Mouse (Mus musculus): ENCODE results near the gene Slc13a2.

Slc13a2 gene

DNA sequence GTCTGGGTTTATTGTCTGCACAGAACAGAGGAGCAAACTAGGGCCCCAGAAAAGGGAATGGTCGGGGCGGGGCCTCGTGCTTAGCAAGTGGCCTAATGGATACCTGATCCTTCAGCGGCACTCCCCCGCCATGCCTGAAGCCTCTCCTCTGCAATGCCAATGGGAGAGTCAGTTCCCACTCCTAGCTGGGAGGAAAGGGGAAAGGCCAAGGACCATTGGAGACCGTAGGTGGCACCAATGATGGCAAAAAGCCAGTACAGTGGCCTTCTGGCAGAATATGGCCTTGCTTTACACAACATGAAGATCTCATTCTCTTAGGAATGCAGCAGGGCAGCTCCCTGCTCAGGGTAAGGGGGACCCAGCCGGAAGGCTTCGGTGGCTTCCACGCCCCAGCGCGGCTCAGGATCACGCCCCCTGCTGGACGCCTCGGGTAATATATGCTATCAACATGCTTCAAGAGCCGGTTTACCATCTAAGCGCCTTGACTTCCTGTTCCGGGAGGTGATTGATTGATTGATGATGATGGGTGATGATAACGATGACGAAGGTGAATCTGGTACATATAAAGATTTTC, 13.8 kb upstream of the Slc13a2 start:
- peak; percentile 66 to 68 for DNase-seq (ENCODE audit: low spot score in 2 of 2)

DNA sequence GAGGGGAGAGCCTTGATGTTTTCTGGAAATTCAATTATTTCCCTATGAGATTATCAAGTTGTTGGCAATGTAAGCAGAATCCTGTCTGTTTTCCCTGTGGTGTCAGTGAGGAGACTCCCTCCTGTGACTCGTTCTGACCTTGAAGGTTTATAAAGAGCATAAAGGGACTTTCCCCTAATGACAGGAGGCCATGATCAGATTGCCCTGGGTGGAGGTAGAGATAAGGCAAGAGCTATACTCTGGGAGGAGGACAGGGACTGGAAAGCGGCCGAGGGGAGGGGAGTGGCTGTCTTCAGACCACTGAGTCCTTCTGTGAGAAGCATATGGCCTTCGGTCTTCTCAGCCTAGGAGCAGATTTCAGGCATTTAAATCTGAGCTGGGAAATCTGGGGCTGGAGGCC, 12.0 kb upstream of the Slc13a2 start:
- DNase-seq (ENCODE audit: low spot score in 2 of 2): no peak

DNA sequence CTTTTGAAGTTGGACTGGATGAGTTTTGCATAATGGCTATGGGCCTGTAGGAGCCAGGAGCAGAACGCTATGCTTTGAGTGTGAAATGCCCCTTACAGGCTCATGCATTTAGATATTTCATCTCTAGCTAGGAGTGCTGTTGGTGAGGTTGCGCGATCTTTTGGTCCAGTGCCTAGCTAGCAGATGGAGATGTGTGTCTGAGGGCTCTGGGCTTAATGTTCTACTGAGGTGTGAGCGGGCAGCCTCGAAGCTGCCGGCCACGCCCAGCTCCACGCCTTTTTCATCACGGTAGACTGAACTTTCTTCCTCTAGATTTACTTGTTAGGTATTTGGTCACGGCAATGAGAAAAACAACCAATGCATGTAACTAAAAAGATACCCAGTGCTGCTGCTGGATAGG, 9.2 kb upstream of the Slc13a2 start:
- DNase-seq (ENCODE audit: low spot score in 2 of 2): no peak

DNA sequence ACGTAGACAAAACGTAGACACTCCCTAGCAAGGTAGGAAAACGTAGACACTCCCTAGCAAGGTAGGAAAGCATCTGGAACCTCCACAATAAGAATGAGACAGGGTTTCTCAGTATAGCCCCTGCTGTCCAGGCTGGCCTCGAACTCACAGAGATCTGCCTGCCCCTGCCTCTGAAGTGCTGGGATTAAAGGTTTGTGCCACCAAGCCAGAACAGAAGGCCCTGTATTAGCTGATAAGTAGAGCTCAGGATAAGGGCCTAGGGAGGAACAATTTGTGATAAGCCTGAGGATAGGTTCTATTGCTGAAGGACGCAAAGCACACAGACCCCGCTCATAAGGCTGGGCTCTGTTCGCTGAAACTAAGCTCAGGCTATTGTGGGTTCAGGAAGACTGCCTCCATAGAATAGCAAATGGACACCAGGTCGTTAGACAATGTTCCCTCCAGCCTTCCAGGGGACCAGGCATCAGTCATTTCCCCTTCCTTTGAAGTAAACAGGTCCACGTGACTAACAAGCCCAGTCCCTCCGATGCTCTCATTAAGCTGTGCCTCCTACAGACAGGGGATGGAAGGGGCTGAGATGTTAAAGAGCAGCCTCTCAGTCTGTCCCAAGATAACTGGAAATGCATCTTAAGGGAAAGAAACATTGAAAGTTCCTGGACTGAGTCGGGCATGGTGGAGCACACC, 8.3 kb upstream of the Slc13a2 start:
- DNase-seq (ENCODE audit: low spot score in 2 of 2): no peak

DNA sequence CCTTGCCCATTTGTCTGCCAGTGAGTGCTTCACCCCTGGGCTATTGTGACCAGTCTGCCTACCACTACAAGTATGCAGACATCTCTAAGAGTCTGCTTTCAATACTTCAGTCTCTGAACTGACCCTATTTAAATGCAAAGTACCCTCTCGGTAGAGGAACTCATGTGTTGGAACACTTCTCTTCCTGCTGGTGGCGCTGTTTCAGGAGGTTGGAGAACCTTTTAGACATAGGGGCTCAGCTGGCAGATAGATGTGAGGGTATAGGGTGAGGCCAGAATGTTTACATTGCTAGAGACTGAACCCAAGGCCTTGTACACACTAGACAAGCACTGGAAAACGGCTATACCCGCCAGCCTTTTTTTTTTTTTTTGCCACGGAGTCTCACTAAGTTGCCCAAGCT, 6.3 kb upstream of the Slc13a2 start:
- no peak for DNase-seq (ENCODE audit: low spot score in 2 of 2)

DNA sequence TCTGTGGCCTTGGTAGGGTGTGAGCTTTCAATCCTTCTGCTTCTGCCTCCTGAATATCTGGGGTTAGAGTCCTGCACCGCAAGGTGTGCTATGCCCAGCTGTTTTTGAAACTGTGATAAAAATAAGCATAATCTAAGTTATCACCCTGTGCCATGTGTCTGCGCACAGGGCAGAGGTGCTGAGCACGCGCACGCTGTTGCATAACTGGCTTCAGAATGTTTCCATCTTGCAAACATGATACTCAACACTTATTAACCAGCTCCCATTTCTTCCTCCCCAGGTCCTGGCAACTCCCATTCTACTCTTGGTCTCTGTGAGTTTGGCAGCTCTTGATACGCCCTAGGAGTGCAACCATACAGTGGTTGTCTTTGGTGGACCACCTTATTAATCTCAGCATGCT, 5.6 kb upstream of the Slc13a2 start:
- DNase-seq (ENCODE audit: low spot score in 2 of 2): no peak

DNA sequence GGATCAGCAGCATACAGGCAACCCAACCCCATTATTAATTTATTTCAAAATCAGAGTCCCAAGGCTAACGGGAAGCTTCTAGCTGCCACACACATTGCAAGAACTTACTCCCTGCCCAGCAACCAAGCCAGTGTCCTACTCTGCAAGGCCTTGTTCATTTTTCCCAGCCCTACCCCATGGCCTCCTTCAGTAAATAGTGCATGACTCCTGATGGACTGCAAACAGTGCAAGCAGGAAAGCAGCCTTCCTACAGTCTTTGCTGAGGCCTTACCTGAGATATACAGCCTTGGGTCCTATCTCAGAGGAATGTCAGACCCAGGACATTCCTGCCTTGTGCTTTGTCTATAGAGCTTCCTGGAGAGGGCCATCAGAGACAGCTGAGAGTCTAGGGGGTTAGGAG, 3.6 kb upstream of the Slc13a2 start:
- no peak for DNase-seq (ENCODE audit: low spot score in 2 of 2)

DNA sequence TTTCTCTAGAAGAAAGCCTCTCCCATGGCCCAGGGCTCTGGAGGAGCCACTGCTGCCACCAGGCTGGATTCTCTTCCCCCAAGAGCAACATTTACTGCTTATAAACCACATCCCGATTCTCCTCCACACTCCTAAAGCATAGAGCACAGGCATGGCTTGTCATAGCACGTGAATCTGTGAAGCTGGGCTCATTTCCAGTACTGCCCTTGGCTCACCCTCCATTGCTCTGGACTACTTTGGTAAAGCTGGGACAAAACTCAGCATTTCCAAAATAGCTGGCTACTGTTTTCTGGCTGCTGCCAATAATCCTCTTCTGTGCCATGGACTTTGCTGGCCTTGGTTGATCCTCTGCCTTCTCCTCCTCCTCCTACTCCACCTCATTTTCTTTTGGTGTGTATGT, 2.3 kb upstream of the Slc13a2 start:
- DNase-seq (ENCODE audit: low spot score in 2 of 2): no peak

DNA sequence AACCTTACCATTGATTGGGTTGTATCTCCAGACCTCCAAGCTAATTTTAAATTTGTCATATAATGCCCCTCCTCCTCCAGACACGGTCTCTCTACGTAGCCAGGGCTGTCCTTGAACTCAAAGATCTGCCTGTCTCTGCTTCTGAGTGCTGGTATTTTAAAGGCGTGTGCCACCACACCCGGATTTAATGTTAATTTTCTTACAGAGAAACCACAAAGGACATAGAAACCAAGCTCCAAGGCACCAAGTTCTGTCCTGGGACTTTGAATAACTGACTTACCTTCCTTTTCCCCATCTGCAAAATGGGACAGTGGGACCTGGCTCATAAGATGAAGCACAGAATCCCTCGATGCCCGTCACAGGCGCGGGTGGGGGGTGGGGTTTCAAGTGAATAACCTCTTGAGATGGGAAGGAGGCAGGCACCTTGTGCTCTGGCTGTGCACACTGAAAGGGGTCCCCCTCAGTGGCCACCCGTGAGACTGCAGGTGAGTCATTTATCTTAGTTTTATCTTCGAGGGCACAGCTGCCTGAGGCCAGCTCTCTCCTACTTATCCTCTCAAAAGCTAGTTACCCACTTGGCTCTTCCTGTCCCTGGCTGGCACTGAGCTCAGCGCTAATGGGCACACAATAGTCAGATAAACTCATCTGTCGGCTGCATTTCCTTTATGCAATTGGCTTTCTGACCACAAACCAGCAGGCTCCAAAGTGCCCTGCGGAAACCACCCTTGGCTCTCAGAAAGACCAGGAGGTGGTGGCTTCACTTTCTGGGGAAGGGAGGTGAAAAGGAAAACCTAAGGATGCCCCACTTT, 612 bp downstream of the Slc13a2 start:
- no peak for DNase-seq (ENCODE audit: low spot score in 2 of 2)

DNA sequence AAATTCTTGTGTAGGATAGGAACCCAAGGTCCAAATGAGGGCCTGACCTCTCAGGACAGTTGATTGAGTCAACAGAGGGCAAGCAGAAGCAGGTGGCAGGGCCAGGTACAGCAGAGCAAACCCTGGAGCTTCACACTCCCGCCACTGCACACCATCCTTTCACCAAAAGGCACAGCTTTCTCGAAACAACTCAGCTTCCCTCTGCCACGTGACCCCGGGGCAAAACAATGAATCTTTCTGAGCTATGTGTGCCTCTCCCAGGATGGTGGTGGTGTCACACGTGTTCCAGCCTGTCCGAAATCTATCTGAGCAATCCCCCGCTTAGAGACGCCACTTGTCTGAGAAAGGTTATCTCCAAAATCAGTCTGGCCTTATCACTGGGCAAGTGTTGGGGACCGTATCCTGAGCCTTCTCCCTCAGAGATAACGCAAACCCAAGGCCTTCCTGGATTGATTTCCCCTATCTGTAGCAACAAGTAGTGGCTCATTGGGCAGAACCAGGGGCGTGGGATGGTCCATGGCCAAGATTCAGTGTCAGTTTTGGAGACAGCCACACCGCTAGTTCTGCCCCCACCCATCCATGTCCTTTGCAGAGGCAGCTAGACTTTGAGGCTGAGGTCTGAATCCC, 1.6 kb downstream of the Slc13a2 start:
- DNase-seq (ENCODE audit: low spot score in 2 of 2): no peak

DNA sequence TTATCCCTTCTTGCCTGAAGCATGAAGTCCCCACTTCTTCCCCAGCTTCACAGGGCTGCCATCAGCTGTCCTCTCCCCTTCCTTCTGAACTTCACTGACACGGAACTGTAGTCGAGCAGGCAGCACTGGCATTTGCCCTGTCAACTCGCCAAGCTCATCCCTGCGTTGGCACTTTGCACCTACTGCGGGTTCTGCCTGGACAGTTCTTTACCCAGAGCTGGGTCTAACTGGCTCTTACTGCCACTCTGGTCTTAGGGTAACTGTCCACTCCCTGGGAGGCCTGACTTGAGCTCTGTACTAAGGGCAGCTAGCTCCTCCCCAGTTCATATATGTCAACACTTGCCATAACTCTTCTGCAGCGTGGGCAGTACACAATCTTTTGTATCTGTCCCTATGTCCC, 5.2 kb downstream of the Slc13a2 start:
- no peak for DNase-seq (ENCODE audit: low spot score in 2 of 2)

DNA sequence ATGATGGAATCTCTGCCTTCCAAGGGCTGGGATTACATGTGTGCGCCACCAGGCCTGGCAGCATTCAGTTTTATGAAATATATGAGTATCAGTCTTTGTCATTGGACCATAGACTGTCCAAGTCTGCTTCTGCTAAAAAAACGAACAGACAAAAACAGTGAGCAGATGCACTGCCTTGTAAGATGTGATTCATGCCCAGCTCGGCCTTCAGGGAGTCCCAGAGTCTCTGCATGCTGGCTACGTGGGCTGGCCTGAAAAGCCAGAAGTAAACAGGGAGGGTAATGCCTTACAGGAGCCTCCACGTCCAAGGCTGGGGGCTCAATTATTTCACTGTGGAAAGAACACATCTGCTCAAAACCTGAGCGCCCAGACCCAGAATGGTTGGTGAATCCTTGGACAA, 9.2 kb downstream of the Slc13a2 start:
- no peak for DNase-seq (ENCODE audit: low spot score in 2 of 2)

DNA sequence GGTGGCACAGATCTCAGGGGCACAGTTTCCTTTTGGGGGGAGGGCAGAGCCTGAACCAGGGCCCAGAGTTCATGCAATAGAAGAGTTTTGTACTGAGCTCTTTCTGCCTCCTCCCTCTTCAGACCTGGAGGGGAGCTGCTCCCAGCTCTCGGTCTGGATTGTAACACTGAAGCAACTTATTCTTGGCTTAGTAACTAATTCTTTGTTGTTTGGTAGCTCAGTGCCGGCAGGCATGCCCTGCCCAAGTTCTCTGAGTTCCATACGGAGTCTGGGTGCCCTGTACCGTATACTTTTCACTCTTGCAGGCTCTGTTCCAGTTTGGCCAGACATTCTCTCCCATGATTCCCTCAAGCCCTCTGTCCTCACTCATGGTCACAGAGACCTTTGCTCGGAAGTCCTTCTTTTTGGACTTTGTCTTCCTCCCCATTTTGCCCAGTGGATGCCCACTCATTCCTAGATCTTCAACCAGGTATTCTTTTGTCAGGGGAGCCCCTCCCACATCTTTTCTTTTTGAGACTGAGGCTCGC, 9.6 kb downstream of the Slc13a2 start:
- no peak for DNase-seq (ENCODE audit: low spot score in 2 of 2)

DNA sequence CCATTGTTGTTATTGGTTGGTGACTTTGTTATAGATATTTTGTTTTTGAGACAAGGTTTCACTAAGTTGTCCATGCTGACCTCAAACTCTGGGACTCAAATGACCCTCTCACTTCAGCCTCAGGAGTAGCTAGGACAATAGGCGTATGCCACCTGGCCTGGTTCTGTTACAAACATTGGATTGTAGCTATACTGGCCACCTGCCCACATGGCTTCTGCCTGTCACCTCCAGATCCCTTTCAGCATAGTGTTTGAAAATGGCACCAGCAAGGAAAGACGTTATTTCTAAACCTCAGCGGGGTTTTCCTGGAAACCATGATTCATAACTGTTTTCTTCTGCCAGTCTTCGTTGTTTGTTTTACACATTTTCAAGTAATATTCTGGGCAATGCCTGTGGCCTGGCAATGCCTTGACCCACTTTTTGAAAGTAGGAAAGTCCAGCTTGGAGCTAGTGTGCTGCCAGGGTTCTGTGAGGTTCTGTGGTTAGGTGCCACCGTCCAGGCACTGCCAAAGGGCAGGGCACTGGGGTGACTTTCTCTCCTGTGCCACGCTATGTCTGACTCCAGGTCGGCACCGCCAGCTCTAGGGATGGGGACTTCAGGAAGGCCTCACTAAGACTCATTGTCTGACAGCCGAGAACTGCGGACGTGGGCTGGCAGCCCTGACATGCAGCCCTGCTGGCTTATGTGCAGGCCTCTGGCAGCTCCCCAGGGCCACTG, 10.3 kb downstream of the Slc13a2 start:
- DNase-seq (ENCODE audit: low spot score in 2 of 2): no peak

DNA sequence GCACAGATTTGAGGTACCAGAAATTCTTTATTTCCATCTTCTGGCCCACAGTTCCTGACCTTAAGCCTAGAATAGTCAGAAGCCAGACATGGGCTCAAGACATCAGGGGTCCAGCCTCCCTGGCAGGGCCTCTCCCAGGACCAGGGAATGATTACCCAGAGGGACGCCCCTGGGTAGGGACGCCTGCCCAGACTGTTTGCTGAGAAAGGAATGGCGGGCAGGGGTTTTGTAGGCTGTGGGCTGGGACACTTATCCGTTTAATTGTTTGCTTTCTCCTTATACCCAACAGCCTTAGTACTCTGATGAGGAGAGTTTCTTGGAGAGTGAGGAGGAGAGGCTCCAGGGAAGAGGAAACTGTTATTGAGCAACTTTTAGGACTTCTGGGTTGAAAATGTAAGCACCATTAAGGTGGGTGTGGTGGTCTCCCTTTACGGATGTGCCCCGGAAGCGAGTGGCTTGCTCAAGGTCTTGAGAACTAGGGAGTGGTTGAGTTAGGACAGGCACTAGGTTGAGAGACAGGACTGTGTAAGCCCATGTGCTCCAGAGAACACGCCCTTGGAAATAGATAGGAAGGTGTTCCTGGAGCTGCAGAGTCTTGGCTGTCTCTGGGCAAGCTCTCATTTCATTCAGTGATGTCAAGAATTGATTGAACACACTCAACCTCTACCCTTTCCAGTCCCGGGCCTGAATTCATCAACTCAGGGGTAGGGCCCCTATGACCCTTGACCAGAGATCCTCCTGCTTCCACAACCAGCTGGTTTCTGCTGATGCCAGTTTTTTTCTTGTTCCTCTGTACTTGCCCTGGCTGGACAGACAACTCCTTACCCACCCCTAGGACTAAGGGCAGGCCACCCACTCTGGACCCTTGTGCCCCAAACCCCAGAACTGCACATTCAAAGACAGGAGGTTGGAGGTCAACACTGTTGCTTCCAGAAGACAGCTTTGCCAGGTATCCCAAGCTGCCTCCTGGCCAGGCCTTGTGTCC, 13.5 kb downstream of the Slc13a2 start:
- DNase-seq (ENCODE audit: low spot score in 2 of 2): no peak

DNA sequence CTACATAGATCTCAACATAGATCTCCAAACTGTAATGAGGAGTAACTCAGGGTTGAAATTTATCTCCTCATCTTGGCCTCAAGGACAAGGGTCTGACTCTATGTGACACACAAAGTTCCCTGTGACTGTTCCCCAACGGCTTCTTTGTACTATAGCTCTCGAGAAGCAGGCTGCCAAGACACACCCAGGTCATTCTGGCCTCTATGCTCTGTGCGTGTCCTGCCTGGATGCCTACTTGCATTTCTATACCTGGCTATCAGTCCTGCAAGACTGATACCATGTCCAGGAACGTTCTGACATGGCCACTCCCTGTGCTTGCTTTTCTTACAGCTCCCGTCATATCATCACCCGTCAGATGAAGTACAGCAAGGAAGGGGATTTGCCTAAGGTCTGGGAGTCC, 20.0 kb downstream of the Slc13a2 start:
- no peak for DNase-seq (ENCODE audit: low spot score in 2 of 2)

DNA sequence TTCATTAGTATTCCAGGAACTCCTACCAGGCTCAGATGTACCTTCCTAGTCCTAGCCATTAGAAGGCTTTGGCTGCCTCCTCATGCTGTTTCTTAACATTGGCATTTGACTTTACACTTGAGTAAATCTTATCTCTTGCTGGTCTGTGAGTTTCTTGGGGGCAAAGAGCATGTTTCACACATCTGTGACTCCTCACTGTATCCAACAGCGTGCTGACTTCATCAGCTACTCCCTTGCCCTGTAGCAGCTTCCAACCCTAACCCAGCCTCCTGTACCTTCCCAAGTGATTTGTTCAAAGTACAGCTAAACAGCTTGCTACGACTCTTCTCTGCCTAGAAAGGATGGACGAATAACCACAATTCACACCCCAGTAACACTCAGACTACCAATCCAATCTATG, 20.5 kb downstream of the Slc13a2 start:
- DNase-seq (ENCODE audit: low spot score in 2 of 2): no peak

DNA sequence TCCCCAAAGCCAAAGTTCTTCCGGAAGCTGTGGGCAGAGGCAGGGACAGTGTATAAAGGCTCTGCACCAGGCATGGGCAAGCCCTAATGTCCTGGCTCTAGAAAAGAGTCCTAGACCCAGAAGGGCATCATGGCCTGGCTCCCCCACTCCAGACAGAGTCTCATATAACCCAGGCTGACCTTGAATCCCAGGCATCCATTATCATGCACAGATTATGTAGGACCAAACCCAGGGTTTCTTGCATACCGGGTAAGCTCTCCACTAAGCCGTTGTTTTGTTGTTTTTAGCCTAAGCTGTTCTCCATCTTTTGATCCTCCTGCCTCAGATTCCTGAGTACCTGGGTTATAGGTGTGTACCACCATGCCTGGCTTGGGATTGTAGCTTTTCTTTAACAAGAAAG, 21.1 kb downstream of the Slc13a2 start:
- DNase-seq (ENCODE audit: low spot score in 2 of 2): no peak

DNA sequence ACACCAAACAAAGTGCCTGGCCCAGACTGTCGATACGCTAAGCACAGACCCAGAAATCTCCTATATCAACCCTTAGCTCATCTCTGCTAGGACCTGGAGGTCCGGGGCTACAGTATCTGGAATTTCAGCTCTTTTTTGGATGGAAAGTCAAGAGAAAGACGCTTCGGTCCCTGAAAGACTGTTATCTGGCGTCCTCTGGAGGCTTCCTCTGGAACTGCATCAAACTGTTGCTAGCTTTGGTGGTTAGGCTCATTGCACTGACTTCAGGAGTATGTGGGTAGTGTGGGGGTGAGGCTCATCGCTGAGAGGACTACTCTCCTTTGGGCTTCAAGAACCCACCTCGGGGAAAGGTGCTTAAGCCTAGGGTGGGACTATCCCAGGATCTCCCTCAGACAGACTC, 22.3 kb downstream of the Slc13a2 start:
- peak; percentile 54 to 76 for DNase-seq (ENCODE audit: low spot score in 2 of 2)

DNA sequence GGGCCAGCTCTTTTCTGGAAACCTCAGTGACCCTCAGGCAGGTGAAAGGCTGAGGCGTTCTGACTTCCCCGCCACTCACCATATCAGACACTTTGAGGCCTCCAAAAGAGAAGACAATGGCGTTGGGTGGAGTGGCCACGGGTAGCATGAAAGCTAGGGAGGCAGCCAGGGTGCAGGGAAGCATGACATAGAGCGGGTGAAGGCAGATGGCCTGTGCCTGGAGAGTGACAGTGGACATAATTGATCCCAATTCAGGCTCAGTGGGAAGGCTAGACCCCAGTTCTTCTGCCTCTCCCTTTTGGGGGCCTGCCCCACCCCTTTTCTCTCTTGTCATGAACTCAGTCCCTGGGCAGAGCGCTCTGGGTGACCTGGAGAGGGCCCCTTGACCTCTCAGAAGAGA, 23.8 kb downstream of the Slc13a2 start:
- DNase-seq (ENCODE audit: low spot score in 2 of 2): no peak

DNA sequence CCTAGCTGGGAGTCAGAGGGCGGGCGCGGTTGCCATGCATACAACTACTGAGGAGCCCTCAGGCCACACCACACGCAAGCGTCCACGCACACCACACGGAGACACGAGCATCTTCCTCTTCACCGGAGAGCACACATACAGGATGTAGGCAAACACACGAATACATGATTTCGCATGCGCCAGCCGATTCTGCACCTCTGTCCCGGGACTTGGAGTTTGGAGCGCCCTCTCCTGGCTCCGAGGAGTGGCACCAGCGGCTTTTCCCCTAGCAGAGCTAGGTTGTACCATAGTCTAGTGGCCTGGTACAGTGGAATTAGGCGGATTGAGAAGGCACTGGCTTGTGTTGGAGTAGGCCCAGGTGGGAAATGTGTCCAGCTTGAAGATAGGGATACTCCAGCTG, 24.6 kb downstream of the Slc13a2 start:
- DNase-seq (ENCODE audit: low spot score in 2 of 2): peak; percentile 56 to 83

Measured in urinary bladder, postnatal 4 days (tissue).